Mouse (Mus musculus): Measurements from ENCODE around the gene Wdhd1.

DNA sequence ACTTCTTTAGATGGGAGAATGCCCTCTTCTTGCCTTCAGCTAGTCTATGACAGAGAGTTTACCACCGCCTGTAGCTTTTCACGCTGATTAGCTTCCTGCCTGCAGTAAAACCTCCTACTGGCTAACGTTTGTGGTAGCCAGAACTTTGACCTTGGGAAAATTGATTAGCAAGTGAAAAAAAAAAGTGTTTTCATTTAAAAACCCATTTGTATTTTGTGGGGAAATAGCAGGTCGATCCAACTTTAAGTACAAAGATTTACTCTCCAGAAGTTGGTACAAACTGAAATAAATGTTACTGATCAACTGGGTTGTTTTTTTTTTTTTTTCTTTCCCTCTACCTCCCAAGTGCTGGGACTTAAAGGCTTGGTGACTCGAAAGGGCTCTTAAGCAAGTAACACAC lies 84.8 kb downstream of the Wdhd1 start:
- TF ChIP-seq POLR2A (IDR thresholded peaks at IDR 0.05; ENCODE audit: control insufficient read depth in 1 of 2, insufficient read depth in 1 of 2, low read depth in 1 of 2, low read length in 2 of 2, poor library complexity in 1 of 2): no peak
- TF ChIP-seq NELFE (IDR thresholded peaks at IDR 0.05; ENCODE audit: low read depth, low read length): no peak
- TF ChIP-seq CTCF (IDR thresholded peaks at IDR 0.05 in 2 of 3, conservative IDR thresholded peaks at IDR 0.05 in 1 of 3; ENCODE audit: control insufficient read depth in 1 of 3, insufficient read depth in 1 of 3, low read depth in 2 of 3, low read length in 3 of 3, poor library complexity in 1 of 3, severe bottlenecking in 1 of 3): no peak
- no peak for TF ChIP-seq RAD21 (IDR thresholded peaks at IDR 0.05; ENCODE audit: low read depth, low read length)
